Comparison of ENCODE assay signal across 23 mouse cellular contexts in genomic region chr5:67032601-67033000, GRCm38 (mm10).
DNase-seq lines count a peak whose midpoint lies in the region; ATAC-seq and TF ChIP-seq lines count a peak whose summit lies in the region.
"Had no signal": no experiment of that assay in that cellular context is flagged by ENCODE, and none has a peak within 500 bp of the region (broad histone marks: within the 10 kb centered on the region; RNA-seq: fewer than 3 reads in every experiment).

No protein-coding gene starts in this region.

- H3K9me3 ChIP-seq in midbrain, embryonic 11.5 days (ENCODE audit: control insufficient read depth, low read length), result no peaks in the 10 kb centered on the region
- H3K9me3 ChIP-seq in midbrain, embryonic 13.5 days, result no peaks in the 10 kb centered on the region
- H3K9me3 ChIP-seq: embryonic facial prominence, embryonic 13.5 days; embryonic facial prominence, embryonic 15.5 days; forebrain, embryonic 10.5 days; forebrain, embryonic 12.5 days had no signal

- H3K27ac ChIP-seq in layer of hippocampus, adult 2 months, result no peak overlapping the region
- H3K27ac ChIP-seq in midbrain, embryonic 11.5 days (ENCODE audit: low read depth, low read length), result no peak overlapping the region
- H3K27ac ChIP-seq in midbrain, embryonic 13.5 days, result no peak overlapping the region
- H3K27ac ChIP-seq: embryonic facial prominence, embryonic 13.5 days; embryonic facial prominence, embryonic 15.5 days; forebrain, embryonic 10.5 days; forebrain, embryonic 12.5 days had no signal

- ATAC-seq in midbrain, embryonic 11.5 days (ENCODE audit: low FRiP score), result no peak
- ATAC-seq in midbrain, embryonic 13.5 days, result no peak
- ATAC-seq: forebrain, embryonic 14.5 days; forebrain, embryonic 16.5 days had no signal

- DNase-seq in heart, adult 11 months, result peak; percentile 66
- no peak for DNase-seq in heart, adult 9 months (ENCODE audit: low spot score in 2 of 2)
- DNase-seq in layer of hippocampus, adult 2 months (ENCODE audit: low spot score in 2 of 2), result no peak
- no peak for DNase-seq in layer of hippocampus, adult 9-11 months
- DNase-seq in midbrain, embryonic 11.5 days (ENCODE audit: low spot score, missing footprints), result peak; percentile 83
- DNase-seq: adrenal gland, adult 2 months; adrenal gland, postnatal 10 days; adrenal gland, postnatal 25 days; cerebellum, adult 11 months; cerebellum, adult 18-20 months; cerebellum, adult 8-10 months; cerebellum, adult 9-11 months; cerebellum, postnatal 14 days; cerebellum, postnatal 36 days; embryo, embryonic 11 days had no signal

- H3K27me3 ChIP-seq in midbrain, embryonic 11.5 days (ENCODE audit: control insufficient read depth, insufficient read depth, low read length), result no peaks in the 10 kb centered on the region
- no peaks in the 10 kb centered on the region for H3K27me3 ChIP-seq in midbrain, embryonic 13.5 days
- H3K27me3 ChIP-seq: embryonic facial prominence, embryonic 13.5 days; embryonic facial prominence, embryonic 15.5 days; forebrain, embryonic 12.5 days had no signal

- H3K4me1 ChIP-seq in midbrain, embryonic 11.5 days (ENCODE audit: control insufficient read depth, insufficient read depth, low read length), result no peaks in the 10 kb centered on the region; the same call in none of the 2 replicates
- H3K4me1 ChIP-seq in midbrain, embryonic 13.5 days (replicated peaks), result peaks cover 6% of the 10 kb centered on the region
- H3K4me1 ChIP-seq: embryonic facial prominence, embryonic 15.5 days had no signal

- WGBS in midbrain, embryonic 11.5 days, result 79% methylated on average over 7 of the region's 7 CpGs
- 85% methylated on average over 7 of the region's 7 CpGs for WGBS in midbrain, embryonic 13.5 days

- no peak overlapping the region for H3K4me2 ChIP-seq in midbrain, embryonic 11.5 days
- no peak overlapping the region for H3K4me2 ChIP-seq in midbrain, embryonic 13.5 days (replicated peaks)
- H3K4me2 ChIP-seq: embryonic facial prominence, embryonic 13.5 days; embryonic facial prominence, embryonic 15.5 days; forebrain, embryonic 12.5 days had no signal

- H3K36me3 ChIP-seq in midbrain, embryonic 11.5 days (ENCODE audit: control insufficient read depth, insufficient read depth, low read length), result no peaks in the 10 kb centered on the region
- peaks cover 55% of the 10 kb centered on the region for H3K36me3 ChIP-seq in midbrain, embryonic 13.5 days

- no peak overlapping the region for H3K4me3 ChIP-seq in layer of hippocampus, adult 2 months
- H3K4me3 ChIP-seq in midbrain, embryonic 11.5 days (ENCODE audit: low read depth, low read length), result no peak overlapping the region
- H3K4me3 ChIP-seq in midbrain, embryonic 13.5 days (replicated peaks), result no peak overlapping the region
- H3K4me3 ChIP-seq: embryonic facial prominence, embryonic 13.5 days; embryonic facial prominence, embryonic 15.5 days; erythroblast, embryonic 14.5 days; forebrain, embryonic 10.5 days; forebrain, embryonic 12.5 days had no signal

- no peak overlapping the region for H3K9ac ChIP-seq in midbrain, embryonic 11.5 days (ENCODE audit: low read length)
- no peak overlapping the region for H3K9ac ChIP-seq in midbrain, embryonic 13.5 days (replicated peaks)
- H3K9ac ChIP-seq: embryonic facial prominence, embryonic 13.5 days; embryonic facial prominence, embryonic 15.5 days; forebrain, embryonic 12.5 days had no signal

- 0 out of 2 replicates have a peak, but pooled peaks have one; percentile 5 for TF ChIP-seq CTCF in layer of hippocampus, adult 2 months (conservative IDR thresholded peaks at IDR 0.05)

Comparison
In these comparisons a context has a peak if more than half of its experiments do, and no peak if none do; other contexts are left out.
1. DNase-seq: peak in heart, adult 11 months (single experiment) and midbrain, embryonic 11.5 days (single experiment); none in heart, adult 9 months (0 of 2), layer of hippocampus, adult 2 months (0 of 2) and layer of hippocampus, adult 9-11 months (single experiment).